Mouse (Mus musculus) embryonic facial prominence, embryonic 14.5 days (tissue): ENCODE measurements at regions not wholly inside any gene's neighbourhood (a gene's known extent, or its start where the extent isn't known, plus 50 kb on each side); places are given as distances from the start of the nearest gene placed in this dataset.
A peak's percentile ranks its signal among the peaks of the same experiment; 100 is the strongest.
"Not testable (repeated sequence)": the region's sequence is repeated elsewhere in the genome, so short reads cannot be mapped to it uniquely, and the experiment has no call there.

ENCODE experiments used
- ATAC-seq: fragments of 200-750 bp; cut with Nextera tagmentation; 2 replicates; pipeline ENCODE4 v1.8.0; 2017; ENCODE audit warnings: low read depth, moderate number of reproducible peaks, moderate TSS enrichment
- DNase-seq: peaks from one replicate; pipeline ENCODE4 v3.0.0-alpha.2; 2015; ENCODE audit warnings: low spot score
- H3K27ac ChIP-seq: fragments of 300-500 bp; sonication (generic); replicated peaks from 2 replicates; pipeline ENCODE4 v1.5.1; 2014; ENCODE audit warnings: low read depth, mild to moderate bottlenecking, low read length, moderate library complexity
- H3K27me3 ChIP-seq: fragments of 300-500 bp; sonication (generic); replicated peaks from 2 replicates; pipeline ENCODE4 v1.6.1; 2014; ENCODE audit warnings: low read length; ENCODE audit not compliant: control insufficient read depth, insufficient read depth
- H3K36me3 ChIP-seq: fragments of 300-500 bp; sonication (generic); 2 replicates; pipeline ENCODE4 v1.6.1; 2014; ENCODE audit warnings: low read length, mixed read lengths; ENCODE audit not compliant: control insufficient read depth, insufficient read depth
- H3K4me1 ChIP-seq: fragments of 300-500 bp; sonication (generic); 2 replicates; pipeline ENCODE4 v1.6.1; 2014; ENCODE audit warnings: antibody characterized with exemption, low read length; ENCODE audit not compliant: control insufficient read depth, insufficient read depth
- H3K4me2 ChIP-seq: fragments of 300-500 bp; sonication (generic); 2 replicates; pipeline ENCODE4 v1.6.1; 2014; ENCODE audit warnings: low read depth, mild to moderate bottlenecking, low read length, moderate library complexity, mixed read lengths
- H3K4me3 ChIP-seq: fragments of 300-500 bp; sonication (generic); 2 replicates; pipeline ENCODE4 v1.5.1; 2014; ENCODE audit warnings: low read depth, mild to moderate bottlenecking, low read length
- H3K9ac ChIP-seq: fragments of 300-500 bp; sonication (generic); 2 replicates; pipeline ENCODE4 v1.6.1; 2014; ENCODE audit warnings: low read depth, mild to moderate bottlenecking, low read length, moderate library complexity, mixed read lengths
- H3K9me3 ChIP-seq: fragments of 300-500 bp; sonication (generic); 2 replicates; pipeline ENCODE4 v1.6.1; 2016; ENCODE audit warnings: low read length; ENCODE audit not compliant: control insufficient read depth
- WGBS: fragments of 180-500 bp; shearing (Covaris S2); extraction: QIAGEN DNeasy Blood & Tissue Kit; methylation state at CpG from one replicate; pipeline ENCODE4 v1.1.7; 2014; 5-methylcytosine and 5-hydroxymethylcytosine counted together

- Histone ChIP-seq H3K4me2 (no peak overlapping the region), H3K4me3 (no peak overlapping the region), H3K4me1 (no peaks in the 10 kb centered on the region), H3K9me3 (no peaks in the 10 kb centered on the region), H3K9ac (no peak overlapping the region), H3K36me3 (no peaks in the 10 kb centered on the region), H3K27me3 (no peaks in the 10 kb centered on the region), H3K27ac (no peak overlapping the region)
- ATAC-seq (no peak), DNase-seq (peak; percentile 90)
- WGBS, result 13% methylated on average over 8 of the region's 8 CpGs
Measured at GRCm38 (mm10) chr5:68252671-68253070, 221.0 kb downstream of the Grxcr1 start.

DNA sequence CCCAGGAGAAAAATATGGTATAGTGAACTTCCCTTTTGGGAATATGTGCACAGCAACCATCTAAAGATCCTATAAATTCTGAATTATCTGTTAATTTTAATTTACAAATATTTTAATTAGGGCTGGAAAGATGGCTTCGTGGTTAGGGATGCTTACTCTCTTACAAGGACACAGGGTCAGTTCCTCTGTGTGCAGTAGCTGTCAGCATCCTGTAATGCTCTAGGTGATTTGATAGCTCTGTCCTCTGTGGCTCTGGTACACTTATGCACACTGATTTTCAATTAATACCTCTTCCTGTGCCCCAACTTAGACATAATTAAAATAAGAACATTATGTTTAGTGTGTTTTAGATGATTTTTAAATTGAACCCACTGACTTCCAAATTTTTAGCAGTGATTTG is 221.8 kb downstream of the Grxcr1 start:
- WGBS, result 35% methylated on average over 1 of the region's 1 CpGs
- Histone ChIP-seq H3K27ac (no peak overlapping the region), H3K36me3 (no peaks in the 10 kb centered on the region), H3K27me3 (no peaks in the 10 kb centered on the region), H3K9me3 (no peaks in the 10 kb centered on the region), H3K4me3 (no peak overlapping the region), H3K4me2 (no peak overlapping the region), H3K4me1 (no peaks in the 10 kb centered on the region), H3K9ac (no peak overlapping the region)
- DNase-seq (no peak), ATAC-seq (no peak)

- ATAC-seq, result no peak
- H3K4me1 ChIP-seq, result no peaks in the 10 kb centered on the region
Measured at GRCm38 (mm10) chr5:68254111-68254510, 222.5 kb downstream of the Grxcr1 start.

GRCm38 (mm10) chr5:68264206-68264605 is 232.6 kb downstream of the Grxcr1 start:
- WGBS, result 91% methylated on average over 3 of the region's 3 CpGs

More at GRCm38 (mm10) chr5:68254111-68254510, 222.5 kb downstream of the Grxcr1 start:
- H3K27me3 ChIP-seq, result no peaks in the 10 kb centered on the region
- 63% methylated on average over 2 of the region's 2 CpGs for WGBS
- no peak for DNase-seq
- no peaks in the 10 kb centered on the region for H3K9me3 ChIP-seq
- H3K27ac ChIP-seq, result no peak overlapping the region
- no peaks in the 10 kb centered on the region for H3K36me3 ChIP-seq
- H3K4me2 ChIP-seq, result no peak overlapping the region
- H3K4me3 ChIP-seq, result no peak overlapping the region
- H3K9ac ChIP-seq, result no peak overlapping the region

GRCm38 (mm10) chr5:68274271-68274670 is 242.6 kb downstream of the Grxcr1 start:
- DNase-seq (no peak), ATAC-seq (no peak)
- Histone ChIP-seq H3K4me1 (no peaks in the 10 kb centered on the region), H3K27ac (no peak overlapping the region), H3K27me3 (no peaks in the 10 kb centered on the region), H3K4me3 (no peak overlapping the region), H3K4me2 (no peak overlapping the region), H3K36me3 (no peaks in the 10 kb centered on the region), H3K9me3 (no peaks in the 10 kb centered on the region), H3K9ac (no peak overlapping the region)
- WGBS, result 73% methylated on average over 3 of the region's 3 CpGs

More at GRCm38 (mm10) chr5:68264206-68264605, 232.6 kb downstream of the Grxcr1 start:
- no peak overlapping the region for H3K4me2 ChIP-seq
- H3K4me3 ChIP-seq, result no peak overlapping the region
- ATAC-seq (no peak), DNase-seq (no peak)
- no peaks in the 10 kb centered on the region for H3K27me3 ChIP-seq
- no peaks in the 10 kb centered on the region for H3K36me3 ChIP-seq
- H3K9me3 ChIP-seq, result no peaks in the 10 kb centered on the region
- H3K9ac ChIP-seq, result no peak overlapping the region
- no peak overlapping the region for H3K27ac ChIP-seq
- no peaks in the 10 kb centered on the region for H3K4me1 ChIP-seq

DNA sequence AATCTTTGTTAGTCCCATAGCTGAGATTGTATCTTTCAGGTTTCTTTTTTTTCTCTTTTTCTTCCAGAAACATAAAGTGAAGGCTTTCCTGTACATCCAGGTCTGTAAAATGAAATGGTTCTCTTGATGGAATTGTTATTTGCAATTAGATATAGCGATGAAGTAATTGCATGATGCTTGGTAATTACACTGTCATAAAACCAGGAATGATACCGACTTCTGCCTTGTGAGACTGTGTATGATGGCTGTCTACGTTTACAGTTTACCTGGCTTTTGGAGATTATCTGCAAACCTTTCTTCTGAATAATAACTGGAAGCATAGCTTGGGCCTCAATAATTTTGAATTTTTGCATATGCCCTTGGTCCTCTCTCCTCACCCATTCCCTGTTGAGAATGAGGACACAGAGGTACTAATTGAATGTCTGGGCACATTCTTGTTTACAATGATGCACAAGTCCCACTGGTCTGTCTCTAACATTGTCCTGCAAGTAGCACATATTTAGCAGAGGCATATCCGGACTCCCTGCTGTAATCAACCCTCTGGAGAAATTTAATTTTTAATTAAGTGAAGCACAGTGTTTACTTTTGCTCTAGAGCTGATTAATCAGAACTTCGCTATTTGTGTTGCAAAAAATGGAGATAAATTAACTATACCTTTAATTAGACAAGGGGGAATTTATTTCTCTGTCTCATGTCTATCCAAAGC is 244.1 kb downstream of the Grxcr1 start:
- H3K9me3 ChIP-seq, result no peaks in the 10 kb centered on the region
- no peak overlapping the region for H3K9ac ChIP-seq
- H3K4me1 ChIP-seq, result no peaks in the 10 kb centered on the region
- DNase-seq (no peak), ATAC-seq (peak; percentile 76; the same call in 1 of the 2 replicates)
- WGBS, result 78% methylated on average over 5 of the region's 5 CpGs
- no peak overlapping the region for H3K4me3 ChIP-seq
- no peaks in the 10 kb centered on the region for H3K27me3 ChIP-seq
- H3K36me3 ChIP-seq, result no peaks in the 10 kb centered on the region
- H3K4me2 ChIP-seq, result no peak overlapping the region
- no peak overlapping the region for H3K27ac ChIP-seq

DNA sequence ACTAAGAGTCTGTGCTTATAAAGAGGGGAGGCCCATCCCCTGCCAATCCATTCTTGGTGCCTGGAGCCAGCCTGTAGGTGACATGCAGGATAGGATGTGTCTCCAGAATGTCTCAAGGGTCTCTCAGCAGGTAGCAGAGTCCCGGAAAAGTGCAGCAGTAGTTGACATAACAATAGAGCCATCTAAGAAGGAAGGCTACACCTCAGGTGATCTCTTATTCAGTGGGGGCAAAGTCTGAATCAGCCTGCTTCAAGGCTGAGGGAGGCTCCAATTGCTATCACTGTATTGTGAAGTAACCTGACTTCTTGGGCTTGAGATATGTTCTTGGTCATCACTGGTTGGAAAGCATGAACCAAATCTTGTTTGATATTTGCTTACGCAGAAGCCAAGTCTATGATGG is 264.1 kb downstream of the Grxcr1 start:
- not testable (repeated sequence) for H3K36me3 ChIP-seq, H3K4me2 ChIP-seq, H3K4me3 ChIP-seq, H3K9me3 ChIP-seq, H3K9ac ChIP-seq, H3K4me1 ChIP-seq, ATAC-seq, H3K27ac ChIP-seq, DNase-seq, H3K27me3 ChIP-seq
- WGBS, result 73% methylated on average over 2 of the region's 2 CpGs

DNA sequence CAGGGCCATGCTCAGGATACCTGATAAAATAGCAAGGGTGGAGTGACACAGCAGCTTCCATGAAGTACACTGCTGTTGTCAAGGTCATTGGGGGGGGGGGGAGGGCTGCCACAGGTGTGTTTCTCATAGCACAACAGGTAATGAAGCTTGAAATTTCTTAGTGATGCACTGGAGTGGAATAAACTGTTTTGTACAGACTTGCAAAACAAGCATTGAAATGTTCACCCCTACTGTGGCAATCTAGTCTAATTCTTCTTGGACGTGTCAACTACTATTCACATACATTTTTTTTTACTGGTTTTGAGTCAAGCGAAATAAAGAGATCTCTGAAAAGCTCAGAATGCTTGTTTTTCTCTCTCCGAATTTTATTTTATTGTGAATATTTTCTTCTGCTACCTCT is 281.6 kb downstream of the Grxcr1 start:
- H3K27ac ChIP-seq, result no peak overlapping the region
- H3K4me3 ChIP-seq, result no peak overlapping the region
- H3K9me3 ChIP-seq, result no peaks in the 10 kb centered on the region
- no peaks in the 10 kb centered on the region for H3K36me3 ChIP-seq
- no peak overlapping the region for H3K4me2 ChIP-seq
- H3K27me3 ChIP-seq, result no peaks in the 10 kb centered on the region
- peak; percentile 19 for DNase-seq
- no peaks in the 10 kb centered on the region for H3K4me1 ChIP-seq
- peak; percentile 67; the same call in 1 of the 2 replicates for ATAC-seq
- 79% methylated on average over 3 of the region's 3 CpGs for WGBS
- no peak overlapping the region for H3K9ac ChIP-seq

DNA sequence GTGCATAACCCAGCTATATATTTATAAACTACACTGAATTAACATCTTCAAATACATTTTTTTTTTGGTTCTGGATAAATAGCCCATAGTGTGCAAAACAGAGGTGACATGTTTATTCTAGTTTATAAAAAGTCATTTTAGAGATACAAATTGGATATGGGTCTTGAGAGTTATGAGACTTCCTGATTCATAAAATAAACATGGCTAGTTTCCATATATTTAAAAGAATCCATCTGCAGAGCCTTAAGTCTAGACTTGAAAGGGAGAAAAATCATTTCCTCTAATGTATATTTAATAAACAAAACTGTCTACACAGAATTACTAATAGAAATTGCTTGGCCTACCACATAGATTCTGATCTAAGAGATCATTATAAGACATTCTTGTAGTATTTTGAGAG is 287.3 kb downstream of the Grxcr1 start:
- Histone ChIP-seq H3K9ac (no peak overlapping the region), H3K4me2 (no peak overlapping the region), H3K27ac (no peak overlapping the region), H3K4me1 (no peaks in the 10 kb centered on the region), H3K9me3 (no peaks in the 10 kb centered on the region), H3K36me3 (no peaks in the 10 kb centered on the region), H3K27me3 (no peaks in the 10 kb centered on the region), H3K4me3 (no peak overlapping the region)
- DNase-seq, result no peak
- ATAC-seq, result no peak
